Mouse (Mus musculus) liver, embryonic 13.5 days (tissue): ENCODE measurements at regions not wholly inside any gene's neighbourhood (a gene's known extent, or its start where the extent isn't known, plus 50 kb on each side); places are given as distances from the start of the nearest gene placed in this dataset.

Source experiments
- ATAC-seq: fragments of 200-750 bp; cut with Nextera tagmentation; 2 replicates; pipeline ENCODE4 v1.8.0; 2017; ENCODE audit warnings: low read depth, mild to moderate bottlenecking, moderate number of reproducible peaks, moderate library complexity
- DNase-seq: peaks from one replicate; pipeline ENCODE4 v3.0.0; 2022
- H3K27ac ChIP-seq: fragments of 300-500 bp; sonication (generic); 2 replicates; pipeline ENCODE4 v1.5.1; 2015; ENCODE audit warnings: moderate library complexity, mild to moderate bottlenecking, inconsistent platforms
- H3K27me3 ChIP-seq: fragments of 300-500 bp; sonication (generic); 2 replicates; pipeline ENCODE4 v1.6.1; 2015; ENCODE audit warnings: mild to moderate bottlenecking, inconsistent platforms
- H3K36me3 ChIP-seq: fragments of 300-500 bp; sonication (generic); 2 replicates; pipeline ENCODE4 v1.6.1; 2015; ENCODE audit warnings: mild to moderate bottlenecking, inconsistent platforms
- H3K4me1 ChIP-seq: fragments of 300-500 bp; sonication (generic); replicated peaks from 2 replicates; pipeline ENCODE4 v1.6.1; 2015; ENCODE audit warnings: inconsistent platforms
- H3K4me2 ChIP-seq: fragments of 300-500 bp; sonication (generic); 2 replicates; pipeline ENCODE4 v1.6.1; 2015; ENCODE audit warnings: inconsistent platforms, mild to moderate bottlenecking, moderate library complexity
- H3K4me3 ChIP-seq: fragments of 300-500 bp; sonication (generic); replicated peaks from 2 replicates; pipeline ENCODE4 v1.5.1; 2015; ENCODE audit warnings: mild to moderate bottlenecking, inconsistent platforms
- H3K9ac ChIP-seq: fragments of 300-500 bp; sonication (generic); 2 replicates; pipeline ENCODE4 v1.6.1; 2015; ENCODE audit warnings: mild to moderate bottlenecking, inconsistent platforms
- H3K9me3 ChIP-seq: fragments of 300-500 bp; sonication (generic); replicated peaks from 2 replicates; pipeline ENCODE4 v1.6.1; 2016; ENCODE audit warnings: inconsistent platforms
- WGBS: fragments of 180-500 bp; shearing (Covaris S2); methylation state at CpG from one replicate; pipeline ENCODE4 v1.1.7; 2015; ENCODE audit not compliant: insufficient replicate concordance; 5-methylcytosine and 5-hydroxymethylcytosine counted together

DNA sequence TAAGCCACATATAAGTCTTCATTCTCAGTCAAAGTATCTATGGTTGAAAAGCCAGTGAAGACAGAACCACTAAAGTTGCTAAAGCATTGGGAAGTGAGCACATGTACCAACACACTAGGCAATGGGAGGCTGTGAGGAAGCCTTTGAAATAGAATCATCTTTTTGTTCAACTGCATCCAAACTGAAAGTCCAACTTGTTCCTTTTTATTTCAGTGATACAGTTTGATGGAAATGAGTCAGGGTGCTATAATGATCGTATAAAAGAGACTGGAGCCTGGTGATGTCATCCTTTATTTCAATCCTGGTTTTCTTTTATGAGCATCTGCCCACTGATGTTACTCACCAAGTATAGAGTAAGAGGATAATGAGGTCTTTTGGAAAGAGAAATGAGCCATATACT is 1198.9 kb upstream of the Cited2 start:
- Histone ChIP-seq H3K27me3 (no peaks in the 10 kb centered on the region), H3K4me3 (no peak overlapping the region), H3K9ac (no peak overlapping the region), H3K27ac (no peak overlapping the region), H3K9me3 (no peaks in the 10 kb centered on the region), H3K36me3 (no peaks in the 10 kb centered on the region), H3K4me2 (no peak overlapping the region), H3K4me1 (no peaks in the 10 kb centered on the region)
- DNase-seq = no peak
- WGBS = 69% methylated on average over 1 of the region's 1 CpGs
- no peak for ATAC-seq

DNA sequence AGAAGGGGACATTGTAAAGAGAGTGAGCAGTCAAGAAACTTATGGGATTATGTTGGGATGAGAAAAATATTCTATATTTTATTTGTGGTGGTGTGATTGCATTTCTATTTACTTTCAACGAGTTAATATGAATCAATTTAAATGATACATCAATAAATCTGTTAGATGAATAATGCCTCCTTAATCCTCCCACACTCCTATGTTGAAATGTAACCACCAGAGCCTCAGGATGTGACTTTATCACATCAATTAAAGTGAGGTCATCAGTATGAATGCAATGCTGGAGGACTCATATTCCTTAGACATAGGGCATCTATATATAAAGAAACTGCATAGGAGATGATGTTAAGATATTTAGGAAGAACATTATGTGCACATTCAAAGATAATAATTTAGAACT is 1195.3 kb upstream of the Cited2 start:
- 37% methylated on average over 1 of the region's 1 CpGs for WGBS
- Histone ChIP-seq H3K4me1 (no peaks in the 10 kb centered on the region), H3K9me3 (no peaks in the 10 kb centered on the region), H3K4me3 (no peak overlapping the region), H3K9ac (no peak overlapping the region), H3K27me3 (no peaks in the 10 kb centered on the region), H3K36me3 (no peaks in the 10 kb centered on the region), H3K4me2 (no peak overlapping the region), H3K27ac (no peak overlapping the region)
- ATAC-seq (no peak), DNase-seq (no peak)

DNA sequence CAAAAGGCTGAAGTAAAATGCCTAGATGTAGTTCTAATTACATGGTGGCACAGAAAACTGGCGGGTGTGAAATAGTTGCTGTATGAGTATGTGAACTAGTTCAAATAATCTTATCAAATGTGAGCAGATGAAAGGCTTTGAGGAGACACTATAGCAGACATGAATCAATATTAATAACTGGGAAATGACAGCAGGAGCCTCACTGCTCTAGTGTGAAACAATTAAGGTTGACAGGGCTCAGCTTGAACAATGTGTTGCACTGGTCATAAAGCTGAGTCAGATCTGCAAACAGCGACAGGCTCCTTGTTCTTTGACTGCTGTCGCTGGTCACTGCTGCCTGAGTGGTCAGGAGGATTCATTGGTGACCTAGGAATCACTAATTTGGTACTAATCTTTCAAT is 1185.4 kb upstream of the Cited2 start:
- no peak overlapping the region for H3K4me3 ChIP-seq
- no peak for DNase-seq
- H3K4me1 ChIP-seq = no peaks in the 10 kb centered on the region

DNA sequence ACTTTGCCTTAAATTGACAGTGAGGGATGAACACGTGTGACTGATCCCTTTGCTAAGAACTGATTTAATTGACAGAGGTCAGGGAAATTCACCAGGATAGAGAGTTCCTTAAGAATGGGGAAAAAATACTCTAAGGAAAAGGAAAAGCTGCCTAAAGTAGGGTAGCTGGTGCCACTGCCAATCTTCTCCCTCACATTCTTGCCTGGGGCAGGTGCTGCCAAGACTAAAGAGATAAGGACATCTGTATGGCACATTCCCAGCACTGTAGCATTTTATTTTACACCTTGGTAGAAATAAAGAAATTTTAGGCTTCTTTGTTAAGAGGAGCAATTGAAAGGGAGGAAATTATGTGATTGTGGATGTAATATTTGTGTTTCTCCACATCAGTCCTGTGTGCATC is 1184.6 kb upstream of the Cited2 start:
- H3K4me2 ChIP-seq = no peak overlapping the region
- WGBS = 35% methylated on average over 1 of the region's 1 CpGs
- H3K4me3 ChIP-seq = no peak overlapping the region
- H3K9me3 ChIP-seq = no peaks in the 10 kb centered on the region
- no peak overlapping the region for H3K9ac ChIP-seq
- DNase-seq (no peak), ATAC-seq (no peak)
- H3K36me3 ChIP-seq = no peaks in the 10 kb centered on the region
- no peaks in the 10 kb centered on the region for H3K4me1 ChIP-seq
- H3K27ac ChIP-seq = no peak overlapping the region
- no peaks in the 10 kb centered on the region for H3K27me3 ChIP-seq

More for the DNA sequence above, 1185.4 kb upstream of the Cited2 start:
- H3K4me2 ChIP-seq = no peak overlapping the region
- H3K27me3 ChIP-seq = no peaks in the 10 kb centered on the region
- no peaks in the 10 kb centered on the region for H3K36me3 ChIP-seq
- ATAC-seq = no peak
- H3K9me3 ChIP-seq = no peaks in the 10 kb centered on the region
- no peak overlapping the region for H3K27ac ChIP-seq
- WGBS = 41% methylated on average over 3 of the region's 3 CpGs
- no peak overlapping the region for H3K9ac ChIP-seq

DNA sequence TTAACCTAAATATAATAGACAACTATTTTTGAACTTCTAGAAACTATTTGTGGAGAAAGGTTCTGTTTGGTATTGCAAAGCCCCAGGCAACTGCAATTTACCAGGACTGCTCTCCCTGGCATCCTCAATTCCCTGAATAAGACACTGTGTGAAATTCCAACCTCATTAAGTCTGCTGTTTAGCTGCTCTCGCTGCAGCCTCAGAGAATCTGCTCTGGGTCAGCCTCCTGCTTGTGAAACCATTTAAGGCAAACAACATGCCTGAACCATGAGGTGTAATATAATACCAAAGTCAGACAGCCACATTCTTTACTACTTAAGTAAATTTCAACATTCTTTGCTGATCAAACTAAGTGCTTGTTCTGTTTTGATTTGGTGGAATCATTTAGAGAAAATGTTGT is 1177.6 kb upstream of the Cited2 start:
- ATAC-seq = no peak
- no peaks in the 10 kb centered on the region for H3K4me1 ChIP-seq

DNA sequence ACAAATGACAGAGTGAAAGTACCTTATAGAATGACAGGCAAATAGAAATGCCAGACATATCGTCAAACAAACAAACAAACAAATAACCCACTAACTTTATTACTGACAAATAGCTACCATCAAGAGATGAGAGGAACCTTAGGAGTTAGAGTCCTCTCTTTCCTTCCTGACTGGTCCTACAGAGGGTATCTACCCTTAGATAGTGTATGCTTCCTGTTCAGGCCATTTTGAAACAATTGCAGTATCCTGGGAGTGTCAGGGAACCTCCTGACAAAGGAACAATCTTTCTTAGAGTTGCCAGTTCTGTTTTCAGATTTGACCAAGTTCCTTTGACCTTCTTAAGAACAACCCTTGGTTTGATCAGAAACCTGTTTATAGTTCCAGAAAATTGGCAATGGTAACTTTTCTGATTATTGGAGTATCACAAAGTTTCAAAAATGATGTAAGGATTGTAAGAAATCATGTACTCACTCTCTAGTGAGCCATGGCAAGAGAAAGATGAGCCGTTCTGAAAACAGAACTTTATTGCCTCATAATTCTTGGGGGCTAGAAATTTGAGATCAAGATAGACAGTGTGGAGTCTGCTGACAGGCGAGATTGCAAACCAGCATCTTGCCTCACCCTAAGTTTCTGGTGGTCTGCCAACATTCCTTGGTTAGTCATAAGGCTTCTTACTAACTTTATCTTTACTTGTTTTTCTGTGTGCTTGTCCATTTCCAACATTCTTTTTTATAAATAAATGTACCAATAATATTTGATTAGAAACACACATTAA is 1170.0 kb upstream of the Cited2 start:
- Histone ChIP-seq H3K36me3 (no peaks in the 10 kb centered on the region), H3K4me1 (no peaks in the 10 kb centered on the region), H3K27ac (no peak overlapping the region), H3K27me3 (no peaks in the 10 kb centered on the region), H3K4me2 (no peak overlapping the region), H3K9me3 (no peaks in the 10 kb centered on the region), H3K4me3 (no peak overlapping the region), H3K9ac (no peak overlapping the region)
- WGBS = 61% methylated on average over 3 of the region's 3 CpGs
- DNase-seq = no peak
- ATAC-seq = no peak

More for the DNA sequence above, 1177.6 kb upstream of the Cited2 start:
- Histone ChIP-seq H3K9me3 (no peaks in the 10 kb centered on the region), H3K27me3 (no peaks in the 10 kb centered on the region), H3K27ac (no peak overlapping the region), H3K9ac (no peak overlapping the region), H3K36me3 (no peaks in the 10 kb centered on the region), H3K4me3 (no peak overlapping the region), H3K4me2 (no peak overlapping the region)
- 45% methylated on average over 1 of the region's 1 CpGs for WGBS
- DNase-seq = no peak

DNA sequence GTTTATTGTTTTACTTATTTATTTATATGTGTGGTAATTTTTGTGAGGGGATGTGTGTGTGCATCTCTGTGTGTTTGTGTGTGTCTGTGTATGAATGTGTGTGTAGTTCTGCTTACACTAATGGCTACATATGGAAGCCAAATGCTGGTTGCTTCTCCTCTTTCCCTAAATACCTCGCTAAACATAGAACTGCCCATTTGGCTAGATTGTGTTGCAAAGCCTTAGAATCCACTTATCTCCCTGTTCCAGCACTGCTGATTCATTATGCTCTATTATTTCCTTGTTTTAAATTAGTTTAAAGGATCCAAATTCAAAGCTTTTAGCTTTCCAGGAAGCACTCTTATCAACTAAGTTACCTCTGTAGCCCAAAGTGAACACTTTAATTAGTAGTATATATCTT is 1148.5 kb upstream of the Cited2 start:
- ATAC-seq = no peak
- 37% methylated on average over 1 of the region's 1 CpGs for WGBS

DNA sequence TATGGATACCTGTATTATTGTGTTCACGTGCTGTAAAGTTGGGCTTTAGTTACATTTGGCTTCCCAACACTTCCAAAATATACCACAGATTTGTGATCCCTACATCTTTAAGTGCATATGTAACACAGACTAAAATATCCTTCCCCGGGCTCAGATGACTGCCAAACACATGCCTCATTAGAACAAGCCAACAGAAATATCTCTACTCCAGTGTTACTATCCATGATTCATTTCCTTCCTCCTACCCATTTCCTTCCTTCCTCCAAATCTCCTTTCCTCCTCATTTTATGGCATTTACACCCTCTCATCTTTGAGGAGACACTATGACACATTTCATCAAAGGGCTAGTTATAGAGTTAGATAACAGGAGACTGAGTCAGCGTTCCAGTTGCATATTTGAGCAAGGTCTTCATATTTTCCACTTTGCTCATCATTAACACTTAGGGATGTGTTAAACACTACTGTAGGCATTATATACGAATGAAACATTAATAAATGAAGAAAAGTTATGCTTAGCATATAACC is 1144.4 kb upstream of the Cited2 start:
- H3K27me3 ChIP-seq = no peaks in the 10 kb centered on the region
- no peaks in the 10 kb centered on the region for H3K36me3 ChIP-seq
- 56% methylated on average over 4 of the region's 4 CpGs for WGBS
- no peak overlapping the region for H3K4me2 ChIP-seq
- no peak for ATAC-seq
- H3K27ac ChIP-seq = no peak overlapping the region
- H3K4me3 ChIP-seq = no peak overlapping the region
- no peaks in the 10 kb centered on the region for H3K4me1 ChIP-seq
- no peak overlapping the region for H3K9ac ChIP-seq
- no peak for DNase-seq
- H3K9me3 ChIP-seq = no peaks in the 10 kb centered on the region

More for the DNA sequence above, 1148.5 kb upstream of the Cited2 start:
- Histone ChIP-seq H3K36me3 (no peaks in the 10 kb centered on the region), H3K4me2 (no peak overlapping the region), H3K9me3 (no peaks in the 10 kb centered on the region), H3K4me1 (no peaks in the 10 kb centered on the region), H3K4me3 (no peak overlapping the region), H3K27ac (no peak overlapping the region), H3K9ac (no peak overlapping the region), H3K27me3 (no peaks in the 10 kb centered on the region)
- DNase-seq = no peak

DNA sequence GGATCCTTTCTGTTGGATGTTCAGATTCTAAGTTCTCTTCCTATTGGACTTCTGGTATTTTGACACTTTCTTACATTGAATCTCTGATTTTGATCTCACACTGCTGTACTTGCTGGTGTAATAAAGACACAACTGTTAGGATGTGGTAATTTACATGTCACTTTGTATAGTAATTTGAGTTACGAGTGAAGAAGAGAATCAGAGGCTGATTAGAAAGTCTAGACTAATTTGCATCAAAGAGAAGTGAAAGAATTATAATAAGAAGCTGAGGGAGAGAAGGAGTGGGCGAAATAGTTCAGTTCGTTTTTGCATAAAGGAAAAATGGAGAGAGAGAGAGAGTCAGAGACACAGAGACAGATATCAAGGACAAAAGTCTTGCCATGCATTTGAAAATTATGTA is 1142.8 kb upstream of the Cited2 start:
- H3K27me3 ChIP-seq = no peaks in the 10 kb centered on the region
- H3K36me3 ChIP-seq = no peaks in the 10 kb centered on the region
- no peaks in the 10 kb centered on the region for H3K9me3 ChIP-seq
- H3K4me1 ChIP-seq = no peaks in the 10 kb centered on the region
- WGBS = 57% methylated on average over 3 of the region's 3 CpGs
- H3K4me3 ChIP-seq = no peak overlapping the region
- no peak overlapping the region for H3K4me2 ChIP-seq
- H3K9ac ChIP-seq = no peak overlapping the region
- DNase-seq = no peak
- ATAC-seq = no peak
- H3K27ac ChIP-seq = no peak overlapping the region

DNA sequence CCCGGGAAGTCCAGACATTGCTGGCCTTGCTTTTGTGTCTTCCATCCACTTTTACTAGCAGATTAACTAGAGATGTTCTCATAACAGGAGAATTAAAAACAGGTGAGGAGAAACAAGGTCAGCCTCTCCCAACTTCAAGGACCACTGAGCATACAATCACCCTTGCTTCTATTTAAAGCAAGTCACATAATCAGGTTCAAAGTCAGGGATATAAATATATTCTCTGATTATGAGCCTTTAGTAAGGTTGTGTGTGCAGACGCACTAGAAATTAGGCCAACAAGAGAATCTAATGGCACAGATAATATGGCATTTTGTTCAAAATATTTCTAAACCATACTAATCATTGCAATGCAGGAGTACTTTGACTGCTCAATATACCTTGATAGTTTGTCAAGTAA is 1134.2 kb upstream of the Cited2 start:
- Histone ChIP-seq H3K36me3 (no peaks in the 10 kb centered on the region), H3K4me2 (no peak overlapping the region), H3K9me3 (no peaks in the 10 kb centered on the region), H3K27me3 (no peaks in the 10 kb centered on the region), H3K9ac (no peak overlapping the region), H3K4me3 (no peak overlapping the region), H3K27ac (no peak overlapping the region), H3K4me1 (no peaks in the 10 kb centered on the region)
- no peak for ATAC-seq
- 72% methylated on average over 2 of the region's 2 CpGs for WGBS
- DNase-seq = no peak

DNA sequence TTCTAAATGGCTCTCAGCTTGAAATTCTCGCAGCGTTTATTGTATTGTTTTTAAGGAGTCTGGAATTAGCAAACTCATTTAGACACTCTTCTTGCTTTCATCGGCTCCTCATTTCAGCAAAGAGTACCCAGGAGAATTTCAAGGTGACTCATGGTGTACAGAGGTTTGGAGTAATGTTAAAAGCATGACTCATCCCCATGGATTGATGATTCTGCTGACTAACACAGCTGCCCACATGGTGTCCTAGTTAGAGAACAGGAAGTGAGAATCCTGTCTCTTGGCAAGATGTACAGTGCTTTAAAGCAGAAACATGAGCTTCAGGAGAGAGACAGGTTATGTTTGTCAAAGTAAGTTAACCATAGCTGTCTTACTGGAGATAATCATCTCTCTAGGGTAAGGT is 1133.6 kb upstream of the Cited2 start:
- H3K36me3 ChIP-seq = no peaks in the 10 kb centered on the region
- no peak overlapping the region for H3K4me3 ChIP-seq
- no peak for DNase-seq
- no peaks in the 10 kb centered on the region for H3K9me3 ChIP-seq
- ATAC-seq = no peak
- no peak overlapping the region for H3K27ac ChIP-seq
- H3K27me3 ChIP-seq = no peaks in the 10 kb centered on the region
- no peaks in the 10 kb centered on the region for H3K4me1 ChIP-seq
- WGBS = 65% methylated on average over 3 of the region's 3 CpGs
- H3K4me2 ChIP-seq = no peak overlapping the region
- H3K9ac ChIP-seq = no peak overlapping the region

DNA sequence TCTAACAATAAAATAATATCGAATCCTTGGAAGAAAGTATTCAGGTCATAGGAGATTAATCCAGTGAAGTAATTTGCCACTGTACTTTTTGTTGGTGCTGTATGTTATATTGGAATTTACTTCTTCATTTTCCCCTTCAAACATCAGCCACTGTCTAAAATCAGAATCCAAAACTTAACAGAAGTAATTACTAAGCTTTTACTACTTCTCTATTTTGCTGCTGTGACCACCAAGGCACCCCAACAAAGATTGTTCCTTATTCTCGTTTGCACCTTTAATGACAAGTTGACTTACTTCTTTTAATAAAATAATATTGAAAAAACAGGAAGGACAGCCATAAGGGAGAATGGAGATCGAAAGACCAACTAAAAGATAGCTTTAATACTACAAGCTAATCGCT is 1130.1 kb upstream of the Cited2 start:
- no peak overlapping the region for H3K4me3 ChIP-seq
- H3K27ac ChIP-seq = no peak overlapping the region
- no peaks in the 10 kb centered on the region for H3K9me3 ChIP-seq
- DNase-seq = no peak
- ATAC-seq = no peak
- no peaks in the 10 kb centered on the region for H3K4me1 ChIP-seq
- no peaks in the 10 kb centered on the region for H3K36me3 ChIP-seq
- H3K4me2 ChIP-seq = no peak overlapping the region
- 66% methylated on average over 4 of the region's 4 CpGs for WGBS
- no peak overlapping the region for H3K9ac ChIP-seq
- H3K27me3 ChIP-seq = no peaks in the 10 kb centered on the region
